Mouse (Mus musculus) CH12.LX (cell line): Measurements from ENCODE around the gene Ccdc18. TPM values are rescaled to one million over a fixed set of nuclear protein-coding genes. Genes with fewer than 3 reads are reported as not detected.
"Not testable (repeated sequence)": the region's sequence is repeated elsewhere in the genome, so short reads cannot be mapped to it uniquely, and the experiment has no call there.

Source experiments
- DNase-seq: peaks from one replicate; pipeline ENCODE4 v3.0.0-alpha.2; 2013; ENCODE audit errors: extremely low read depth
- H3K27ac ChIP-seq: 2 replicates; pipeline ENCODE4 v1.5.1; 2012; ENCODE audit warnings: low read depth, mild to moderate bottlenecking, control low read depth, moderate library complexity; ENCODE audit not compliant: insufficient read depth
- H3K27me3 ChIP-seq: replicated peaks from 2 replicates; pipeline ENCODE3; 2012; ENCODE audit warnings: inconsistent platforms
- H3K36me3 ChIP-seq, 2 experiments: replicated peaks in 1 of 2; 2 replicates each; pipeline versions ENCODE3 to v1.6.1; 2012; ENCODE audit warnings: inconsistent platforms in 1 of 2, low read length in 1 of 2, mild to moderate bottlenecking in 1 of 2, mixed read lengths in 1 of 2, moderate library complexity in 1 of 2; ENCODE audit not compliant: control insufficient read depth in 1 of 2, insufficient read depth in 1 of 2
- H3K4me1 ChIP-seq, 2 experiments: 2 replicates each; pipeline ENCODE4 v1.6.1; 2012; ENCODE audit warnings: inconsistent platforms in 1 of 2, moderate library complexity in 1 of 2; ENCODE audit not compliant: insufficient read depth in 2 of 2, control insufficient read depth in 1 of 2
- H3K4me2 ChIP-seq: 2 replicates; pipeline ENCODE4 v1.6.1; 2012; ENCODE audit warnings: low read depth, mild to moderate bottlenecking, control low read depth; ENCODE audit not compliant: poor library complexity, insufficient read depth, severe bottlenecking
- H3K4me3 ChIP-seq, 3 experiments: fragments of 150-350 bp in 1 of 3; sonication (generic) in 1 of 3; replicated peaks in 1 of 3; 2 replicates each; pipeline versions ENCODE3 to v1.5.1; 2011 to 2012; ENCODE audit warnings: low read depth in 2 of 3, low read length in 2 of 3, mild to moderate bottlenecking in 2 of 3, moderate library complexity in 2 of 3, control low read depth in 1 of 3, improper control_type of control experiment in 1 of 3, inconsistent platforms in 1 of 3, mixed read lengths in 1 of 3; ENCODE audit not compliant: poor library complexity in 1 of 3
- H3K79me2 ChIP-seq: replicated peaks from 2 replicates; pipeline ENCODE4 v1.6.1; 2012; ENCODE audit warnings: mild to moderate bottlenecking, moderate library complexity; ENCODE audit not compliant: control insufficient read depth, poor library complexity, insufficient read depth, severe bottlenecking; ENCODE audit errors: extremely low read depth
- H3K9ac ChIP-seq: 2 replicates; pipeline ENCODE4 v1.6.1; 2012; ENCODE audit warnings: low read depth, mild to moderate bottlenecking, control low read depth, moderate library complexity; ENCODE audit not compliant: insufficient read depth
- H3K9me3 ChIP-seq: replicated peaks from 2 replicates; pipeline ENCODE3; 2012; ENCODE audit warnings: low read length, inconsistent platforms, mixed read lengths
- BHLHE40 ChIP-seq: IDR thresholded peaks from 2 replicates; pipeline ENCODE4 v1.6.1; 2011; ENCODE audit warnings: mild to moderate bottlenecking, low read depth, low read length, improper control_type of control experiment
- ELF1 ChIP-seq: IDR thresholded peaks from 2 replicates; pipeline ENCODE4 v1.6.1; 2014; ENCODE audit warnings: low read depth, mild to moderate bottlenecking, inconsistent platforms, low read length, improper control_type of control experiment
- GABPA ChIP-seq: IDR thresholded peaks from 2 replicates; pipeline ENCODE4 v1.6.1; 2012; ENCODE audit warnings: low read depth, low read length, improper control_type of control experiment, inconsistent platforms; ENCODE audit not compliant: insufficient replicate concordance
- IRF4 ChIP-seq: IDR thresholded peaks from 2 replicates; pipeline ENCODE4 v1.6.1; 2014; ENCODE audit warnings: low read depth, mild to moderate bottlenecking, inconsistent platforms, low read length, improper control_type of control experiment
- JUN ChIP-seq: IDR thresholded peaks from 2 replicates; pipeline ENCODE4 v1.6.1; 2011; ENCODE audit warnings: low read depth, mild to moderate bottlenecking, low read length, improper control_type of control experiment, moderate library complexity; ENCODE audit not compliant: insufficient read depth
- KAT2A ChIP-seq: IDR thresholded peaks from 2 replicates; pipeline ENCODE4 v1.6.1; 2012; ENCODE audit warnings: low read length, improper control_type of control experiment, inconsistent platforms; ENCODE audit not compliant: insufficient replicate concordance
- MAX ChIP-seq: IDR thresholded peaks from 2 replicates; pipeline ENCODE4 v1.6.1; 2011; ENCODE audit warnings: low read length, improper control_type of control experiment
- MAZ ChIP-seq: IDR thresholded peaks from 2 replicates; pipeline ENCODE4 v1.6.1; 2012; ENCODE audit warnings: low read depth, mild to moderate bottlenecking, inconsistent platforms, low read length, improper control_type of control experiment, moderate library complexity
- MXI1 ChIP-seq: IDR thresholded peaks from 2 replicates; pipeline ENCODE4 v1.6.1; 2011; ENCODE audit warnings: mild to moderate bottlenecking, low read depth, low read length, improper control_type of control experiment
- MYC ChIP-seq: IDR thresholded peaks from 2 replicates; pipeline ENCODE4 v1.6.1; 2011; ENCODE audit warnings: low read depth, mild to moderate bottlenecking, improper control_type of control experiment, low read length
- POLR2A ChIP-seq: IDR thresholded peaks from 2 replicates; pipeline ENCODE4 v1.6.1; 2011; ENCODE audit warnings: low read depth, mild to moderate bottlenecking, improper control_type of control experiment, low read length
- POLR2AphosphoS2 ChIP-seq: IDR thresholded peaks from 2 replicates; pipeline ENCODE4 v1.6.1; 2011; ENCODE audit warnings: low read depth, low read length, improper control_type of control experiment
- RAD21 ChIP-seq: IDR thresholded peaks from 2 replicates; pipeline ENCODE4 v1.6.1; 2011; ENCODE audit warnings: low read depth, mild to moderate bottlenecking, low read length, improper control_type of control experiment, moderate library complexity
- RCOR1 ChIP-seq: conservative IDR thresholded peaks from 2 replicates; pipeline ENCODE4 v1.6.1; 2012; ENCODE audit warnings: low read depth, mild to moderate bottlenecking, inconsistent platforms, low read length, improper control_type of control experiment
- SIN3A ChIP-seq: IDR thresholded peaks from 2 replicates; pipeline ENCODE4 v1.6.1; 2012; ENCODE audit warnings: low read length, improper control_type of control experiment, inconsistent platforms
- SMC3 ChIP-seq: IDR thresholded peaks from 2 replicates; pipeline ENCODE4 v1.6.1; 2011; ENCODE audit warnings: low read depth, low read length, improper control_type of control experiment
- TBP ChIP-seq: conservative IDR thresholded peaks from 2 replicates; pipeline ENCODE4 v1.6.1; 2011; ENCODE audit warnings: low read depth, low read length, improper control_type of control experiment
- USF2 ChIP-seq: conservative IDR thresholded peaks from 2 replicates; pipeline ENCODE4 v1.6.1; 2011; ENCODE audit warnings: low read depth, low read length, improper control_type of control experiment
- ZNF384 ChIP-seq: IDR thresholded peaks from 2 replicates; pipeline ENCODE4 v1.6.1; 2012; ENCODE audit warnings: low read depth, low read length, improper control_type of control experiment, inconsistent platforms
- dilution Hi-C: fragments of 300-500 bp; cut with MboI; formaldehyde crosslinking; loops from 2 replicates; pipeline ENCODE4 v1.14.3; 2020; ENCODE audit warnings: low sequenced_read_pairs; ENCODE audit not compliant: extremely low pct_unique_long_range_greater_than_20kb, extremely low pct_ligation_motif_present
- in situ Hi-C: fragments of 300-500 bp; cut with MboI; formaldehyde crosslinking; loops from 3 replicates; pipeline ENCODE4 v1.14.3; 2019; ENCODE audit warnings: low sequenced_read_pairs, low pct_ligation_motif_present, low pct_unique_long_range_greater_than_20kb, mixed read lengths
- polyA plus RNA-seq: library from polyadenylated mRNA; unstranded; fragments of >175 nt; gene quantifications from 2 replicates; pipeline ENCODE4 v1.2.1, GENCODE M21; 2012; ENCODE audit warnings: low read depth; ENCODE audit not compliant: insufficient read length
- total RNA-seq, 2 experiments: library from RNA; depleted of rRNA; stranded (reverse); fragments of 300-350 nt in 1 of 2; fragments of >200 nt in 1 of 2; gene quantifications; 2 replicates each; pipeline ENCODE4 v1.2.3; 2012 to 2014

Gene Ccdc18
- total and polyA plus RNA-seq, 3 experiments, result 2.7 to 4.7 (median 3.9) TPM

DNA sequence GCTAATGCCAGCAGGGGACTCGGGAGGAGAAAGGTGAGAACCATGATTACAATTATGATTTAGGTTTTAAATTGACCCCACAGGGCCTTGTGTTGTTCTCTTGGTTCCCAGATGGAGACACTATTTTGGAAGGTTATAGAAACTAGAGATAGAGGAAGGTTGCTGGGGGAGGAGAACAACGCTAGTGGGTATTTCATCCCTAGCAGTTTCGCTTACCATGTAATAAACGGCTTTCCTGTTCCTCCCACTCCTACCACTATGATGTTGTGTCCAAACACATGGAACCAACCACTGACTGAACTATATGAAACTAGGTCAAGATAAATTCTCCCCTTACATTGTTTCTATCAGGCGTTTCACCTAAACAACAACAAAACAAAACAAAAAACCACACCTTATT, 122.6 kb downstream of the Ccdc18 start:
- Histone ChIP-seq H3K79me2 (no peaks in the 10 kb centered on the region), H3K4me3 (no peak overlapping the region), H3K4me2 (no peak overlapping the region), H3K27ac (no peak overlapping the region), H3K36me3 (no peaks in the 10 kb centered on the region), H3K4me1 (no peaks in the 10 kb centered on the region), H3K9ac (no peak overlapping the region), H3K9me3 (no peaks in the 10 kb centered on the region), H3K27me3 (no peaks in the 10 kb centered on the region)
- no peak for TF ChIP-seq POLR2AphosphoS2
- TF ChIP-seq MYC, result no peak
- TF ChIP-seq ZNF384, result no peak
- dilution Hi-C loops (no loop called here), in situ Hi-C loops (no loop called here)
- no peak for DNase-seq

DNA sequence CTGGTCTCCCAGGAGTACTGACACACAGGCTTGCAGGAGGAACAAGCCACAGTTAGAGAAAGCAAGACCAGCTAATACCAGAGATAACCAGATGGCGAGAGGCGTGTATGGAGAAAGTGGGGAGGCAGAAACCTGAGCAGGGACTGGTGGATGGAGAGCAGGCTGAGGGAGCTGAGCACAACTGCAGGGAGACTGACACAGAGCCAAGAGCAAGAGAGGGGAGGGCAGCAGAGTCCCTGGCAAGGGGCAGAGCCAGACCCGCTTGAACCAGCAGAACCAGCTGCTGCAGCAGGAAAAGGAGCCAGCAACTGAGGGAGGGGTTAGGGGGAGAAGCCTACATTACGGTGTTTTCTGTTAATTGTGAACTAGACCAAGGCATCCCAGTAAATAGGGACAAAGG, 130.0 kb downstream of the Ccdc18 start:
- in situ Hi-C loops, result no loop called here

DNA sequence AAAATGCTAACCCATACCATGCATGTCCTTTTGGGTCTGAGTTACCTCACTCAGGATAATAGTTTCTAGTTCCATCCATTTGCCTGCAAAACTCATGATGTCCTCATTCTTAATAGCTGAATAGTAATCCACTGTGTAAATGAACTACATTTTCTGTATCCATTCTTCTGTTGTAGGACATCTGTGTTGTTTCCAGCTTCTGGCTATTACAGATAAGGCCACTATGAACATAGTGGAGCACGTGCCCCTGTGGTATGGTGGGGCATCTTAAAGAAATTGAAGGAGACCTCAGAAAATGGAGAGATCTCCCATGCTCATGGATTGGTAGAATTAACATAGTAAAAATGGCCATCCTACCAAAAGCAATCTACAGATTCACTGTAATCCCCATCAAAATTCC, 131.1 kb downstream of the Ccdc18 start:
- H3K27me3 ChIP-seq, dilution Hi-C loops, H3K79me2 ChIP-seq, H3K36me3 ChIP-seq, H3K4me2 ChIP-seq, H3K9ac ChIP-seq, H3K4me3 ChIP-seq, H3K27ac ChIP-seq, H3K4me1 ChIP-seq, H3K9me3 ChIP-seq, DNase-seq, in situ Hi-C loops: not testable (repeated sequence)

More for the DNA sequence above, 130.0 kb downstream of the Ccdc18 start:
- Histone ChIP-seq H3K9ac (no peak overlapping the region), H3K9me3 (no peaks in the 10 kb centered on the region), H3K79me2 (no peaks in the 10 kb centered on the region), H3K27ac (no peak overlapping the region), H3K4me1 (peaks cover 0 to under 1% of the 10 kb centered on the region in 2 experiments; a peak in 1 of 4 replicates), H3K27me3 (no peaks in the 10 kb centered on the region), H3K4me2 (no peak overlapping the region), H3K36me3 (no peaks in the 10 kb centered on the region), H3K4me3 (no peak overlapping the region)
- TF ChIP-seq USF2 (no peak), ELF1 (no peak), JUN (no peak)
- dilution Hi-C loops, result no loop called here
- no peak for DNase-seq

DNA sequence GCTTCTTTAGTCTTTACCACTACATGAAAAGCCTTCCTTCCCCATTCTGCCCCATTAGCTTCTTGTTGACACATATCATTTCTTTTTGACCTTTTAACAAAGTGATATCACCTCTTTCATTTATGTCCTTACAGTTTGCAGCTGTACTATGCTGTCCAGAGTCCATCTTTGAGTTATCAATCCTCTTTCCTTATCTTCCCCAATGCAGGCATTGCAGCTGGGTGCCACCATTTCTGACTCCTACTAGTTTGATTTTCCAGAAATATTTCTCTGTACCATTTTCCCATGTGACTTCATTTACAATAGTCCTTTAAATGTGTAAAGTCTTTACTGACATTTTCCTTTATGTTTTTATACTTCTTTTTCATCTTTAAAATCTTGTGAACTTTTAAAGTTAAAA, 134.3 kb downstream of the Ccdc18 start:
- DNase-seq, result no peak
- in situ Hi-C loops (no loop called here), dilution Hi-C loops (no loop called here)
- Histone ChIP-seq H3K27me3 (no peaks in the 10 kb centered on the region), H3K4me2 (no peak overlapping the region), H3K36me3 (no peaks in the 10 kb centered on the region), H3K4me1 (peaks cover 0 to 7% of the 10 kb centered on the region in 2 experiments; a peak in 2 of 4 replicates), H3K9ac (no peak overlapping the region), H3K79me2 (peaks cover 23% of the 10 kb centered on the region), H3K27ac (no peak overlapping the region), H3K4me3 (no peak overlapping the region), H3K9me3 (no peaks in the 10 kb centered on the region)
- TF ChIP-seq SMC3 (no peak), IRF4 (no peak), RAD21 (no peak), BHLHE40 (no peak), MAZ (no peak), USF2 (no peak), JUN (no peak), ELF1 (no peak), MAX (no peak), POLR2A (no peak), RCOR1 (no peak), KAT2A (no peak), MYC (no peak), GABPA (no peak), ZNF384 (no peak), TBP (no peak), MXI1 (no peak), SIN3A (no peak)
